Mouse (Mus musculus) erythroblast, adult 5-6 weeks (primary cell): Measurements from ENCODE around the gene Nhlh1. TPM values are rescaled to one million over a fixed set of nuclear protein-coding genes. Genes with fewer than 3 reads are reported as not detected.

Experiments used
- ATAC-seq: replicated peaks from 2 replicates; pipeline ENCODE4 v1.8.0; 2016; ENCODE audit warnings: moderate number of reproducible peaks, mild to moderate bottlenecking, moderate TSS enrichment, inconsistent platforms; ENCODE audit not compliant: poor library complexity, low FRiP score, severe bottlenecking
- total RNA-seq, 2 experiments: library from RNA; stranded (forward) in 1 of 2; stranded (reverse) in 1 of 2; fragments of 150-400 nt in 1 of 2; fragments of 200-764, 138-1000 nt in 1 of 2; gene quantifications; 2 replicates each; pipeline versions ENCODE4 v1.2.3 to v1.2.4; 2015 to 2017; ENCODE audit warnings: low replicate concordance in 2 of 2

The Nhlh1 gene
- total RNA-seq, 2 experiments from 2014 or later = not detected

GRCm38 (mm10) chr1:172056251-172056650 is 1.1 kb downstream of the Nhlh1 start:
- ATAC-seq = no peak

DNA sequence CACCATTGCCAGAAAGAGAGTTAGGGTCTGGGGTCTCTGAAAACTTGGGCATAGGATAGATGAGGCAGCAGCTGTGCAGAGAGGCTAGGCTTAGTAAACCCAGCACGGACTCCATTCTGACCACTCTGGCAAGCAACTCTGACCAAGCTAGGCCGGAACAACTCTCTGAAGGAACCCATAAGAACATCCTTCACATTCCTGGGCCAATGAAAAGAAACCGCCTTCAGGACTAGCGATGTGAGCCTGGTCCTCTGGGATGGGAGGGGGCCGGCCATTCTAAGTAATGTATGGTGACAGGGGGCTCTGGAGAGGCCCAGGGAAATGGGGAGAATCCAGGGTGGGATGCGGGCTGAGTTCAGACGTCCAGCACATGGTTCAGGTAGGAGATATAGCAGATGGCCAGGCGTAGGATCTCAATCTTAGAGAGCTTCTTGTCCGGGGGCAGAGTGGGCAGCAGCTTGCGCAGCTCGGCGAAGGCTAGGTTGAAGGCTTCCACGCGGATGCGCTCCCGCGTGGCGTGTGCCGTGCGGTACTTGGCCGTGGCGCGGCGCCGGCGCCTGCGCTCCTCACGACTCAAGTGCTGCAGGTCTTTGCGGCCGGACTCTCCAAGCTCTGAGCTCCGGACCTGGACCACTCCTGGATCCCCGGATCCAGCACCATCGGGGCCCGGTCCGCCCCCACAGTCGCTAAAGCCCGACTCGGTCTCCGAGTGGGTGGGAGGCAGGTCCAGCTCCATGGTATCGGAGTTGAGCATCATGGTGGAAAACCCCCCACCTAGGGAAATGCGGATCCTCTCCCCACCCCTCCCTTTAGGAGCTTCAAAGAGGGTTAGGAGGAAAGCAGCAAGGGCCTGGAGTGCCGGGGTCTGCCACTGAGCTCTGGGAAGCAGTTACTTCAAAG is 3.6 kb downstream of the Nhlh1 start:
- ATAC-seq = no peak

DNA sequence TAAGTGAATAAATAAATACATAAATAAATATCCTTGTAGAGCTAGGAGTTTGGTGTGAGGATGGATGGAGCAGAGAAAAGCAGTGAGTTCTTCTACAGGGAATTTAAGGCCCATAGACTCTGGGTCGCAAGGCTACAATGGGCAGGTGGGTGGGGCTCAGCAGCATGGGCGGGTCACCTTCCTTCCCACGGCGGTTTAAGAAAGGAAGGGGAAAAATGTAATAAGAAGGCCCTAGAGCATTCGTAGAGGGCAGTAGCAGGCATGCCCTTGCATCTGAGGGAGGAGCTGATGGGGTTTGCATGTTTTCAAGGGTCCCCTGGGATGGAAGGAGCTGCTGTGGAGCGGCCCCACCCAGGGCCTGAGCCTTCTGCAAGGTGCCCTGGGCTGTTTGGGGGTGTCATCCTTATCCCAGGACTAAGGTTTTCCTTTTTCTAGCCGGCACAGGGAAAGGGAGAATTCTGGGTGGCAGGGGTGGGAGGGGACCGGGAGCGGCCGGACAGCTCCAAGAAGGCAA is 4.5 kb downstream of the Nhlh1 start:
- ATAC-seq = no peak

- ATAC-seq = no peak
Observed at GRCm38 (mm10) chr1:172049131-172049782, 8.1 kb downstream of the Nhlh1 start.

DNA sequence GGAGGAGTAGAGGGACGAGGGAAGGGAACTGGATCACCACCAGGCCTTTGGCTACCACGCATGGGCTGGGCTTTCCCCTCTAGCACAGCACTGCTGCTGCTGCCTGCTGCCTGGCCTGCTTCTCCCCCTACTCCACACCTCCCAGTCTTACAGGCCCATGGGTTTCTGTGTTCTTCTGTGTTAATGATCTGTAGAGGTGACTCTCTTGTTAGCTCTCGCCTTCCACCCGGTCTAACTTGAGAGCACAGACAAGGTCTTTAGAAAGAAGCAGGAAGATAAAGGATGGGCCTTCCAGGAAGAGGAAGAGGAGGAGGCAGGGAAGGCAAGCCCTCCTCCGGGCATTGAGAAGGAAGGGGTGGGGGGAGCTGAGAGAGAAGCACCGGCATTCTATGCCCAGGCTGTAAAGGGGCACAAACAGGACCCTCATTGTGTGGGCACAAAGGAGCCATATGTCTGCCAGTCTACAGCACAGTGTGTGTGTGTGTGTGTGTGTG is 9.1 kb downstream of the Nhlh1 start:
- no peak for ATAC-seq

DNA sequence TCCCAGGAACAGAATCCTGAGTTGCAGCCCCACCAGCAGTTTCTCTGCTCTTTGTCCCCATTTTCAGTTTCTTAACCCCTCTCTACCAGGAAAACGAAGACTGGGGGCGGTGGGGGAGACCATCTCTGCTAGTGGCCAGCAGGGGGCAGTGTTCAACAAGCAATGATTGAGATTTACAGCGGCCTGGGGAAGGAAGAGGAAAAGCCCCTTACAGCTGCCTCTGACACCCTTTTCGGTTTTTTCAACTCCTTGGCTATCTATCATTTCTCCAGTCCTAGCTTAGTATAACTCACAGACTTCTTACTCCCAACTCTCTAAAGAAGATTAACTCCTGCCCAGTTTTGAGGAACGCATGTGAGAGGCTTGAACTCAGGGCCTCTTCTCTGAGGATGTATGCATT is 10.4 kb downstream of the Nhlh1 start:
- ATAC-seq = peak; percentile 76

DNA sequence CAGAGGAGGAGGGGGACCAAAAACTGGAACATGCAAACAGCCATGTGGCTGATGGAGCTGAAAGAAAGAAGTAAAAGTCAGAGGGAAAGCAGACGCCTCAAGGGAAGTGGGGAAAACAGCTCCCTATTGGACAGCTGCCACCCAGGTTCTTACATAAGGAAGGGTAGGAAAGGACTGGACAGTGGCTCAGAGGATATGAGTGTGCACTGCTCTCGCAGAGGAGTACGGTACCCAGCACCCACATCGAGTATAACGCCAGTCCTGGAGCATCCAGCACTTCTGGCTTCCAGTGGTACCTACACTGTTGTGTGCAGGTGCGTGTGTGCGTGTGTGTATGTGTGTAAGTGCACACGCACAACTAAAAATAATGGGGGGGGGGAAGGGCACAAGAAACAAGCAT is 11.0 kb downstream of the Nhlh1 start:
- no peak for ATAC-seq

GRCm38 (mm10) chr1:172029914-172030313 is 27.5 kb downstream of the Nhlh1 start:
- no peak for ATAC-seq

DNA sequence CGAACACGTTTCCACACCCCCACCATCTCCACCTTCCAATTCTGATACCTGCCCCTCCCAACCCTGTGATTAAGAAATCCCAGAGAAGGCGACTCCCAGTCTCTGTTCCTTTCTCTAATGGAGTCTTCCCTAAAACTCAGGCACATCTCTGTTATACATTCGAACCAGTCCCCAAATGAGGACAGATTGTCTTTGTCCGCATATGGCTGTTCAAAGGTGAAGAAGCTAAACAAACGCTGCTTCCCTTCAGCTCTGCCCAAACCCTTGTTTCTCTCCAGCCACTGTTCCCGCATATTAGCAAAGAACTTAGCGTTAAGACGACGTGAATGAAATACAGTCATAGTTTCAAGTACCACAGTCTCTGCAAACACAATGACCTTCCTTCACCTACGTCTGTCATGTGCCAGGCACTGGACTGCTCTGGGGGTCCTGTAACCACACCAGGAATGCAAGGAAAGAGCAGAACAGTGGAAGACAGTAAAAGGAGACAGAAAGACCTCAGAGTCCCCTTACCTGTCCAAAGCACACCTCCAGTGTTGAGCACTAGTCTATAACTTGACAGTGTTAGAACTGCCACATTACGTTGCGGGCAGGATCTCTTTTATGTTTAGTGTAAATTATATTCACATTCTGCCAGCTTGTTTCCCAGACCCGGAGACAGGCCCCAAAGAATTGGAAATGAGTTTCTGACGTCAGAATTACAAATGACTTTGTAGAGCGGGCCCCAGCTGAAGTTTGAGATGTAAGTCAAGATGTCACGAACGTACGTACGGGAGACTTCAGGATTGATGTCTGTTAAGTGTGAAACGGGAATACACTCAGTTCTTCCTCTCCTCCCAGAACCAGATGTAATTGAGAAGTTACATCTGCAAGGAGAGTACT is 28.7 kb downstream of the Nhlh1 start, which contains the start of gene Vangl2:
Gene Vangl2, minus strand, starts transcription at position 51 of the 882 bp plus-strand sequence.
- no peak for ATAC-seq

- no peak for ATAC-seq
Observed at GRCm38 (mm10) chr1:172027809-172028102, 29.6 kb downstream of the Nhlh1 start.

DNA sequence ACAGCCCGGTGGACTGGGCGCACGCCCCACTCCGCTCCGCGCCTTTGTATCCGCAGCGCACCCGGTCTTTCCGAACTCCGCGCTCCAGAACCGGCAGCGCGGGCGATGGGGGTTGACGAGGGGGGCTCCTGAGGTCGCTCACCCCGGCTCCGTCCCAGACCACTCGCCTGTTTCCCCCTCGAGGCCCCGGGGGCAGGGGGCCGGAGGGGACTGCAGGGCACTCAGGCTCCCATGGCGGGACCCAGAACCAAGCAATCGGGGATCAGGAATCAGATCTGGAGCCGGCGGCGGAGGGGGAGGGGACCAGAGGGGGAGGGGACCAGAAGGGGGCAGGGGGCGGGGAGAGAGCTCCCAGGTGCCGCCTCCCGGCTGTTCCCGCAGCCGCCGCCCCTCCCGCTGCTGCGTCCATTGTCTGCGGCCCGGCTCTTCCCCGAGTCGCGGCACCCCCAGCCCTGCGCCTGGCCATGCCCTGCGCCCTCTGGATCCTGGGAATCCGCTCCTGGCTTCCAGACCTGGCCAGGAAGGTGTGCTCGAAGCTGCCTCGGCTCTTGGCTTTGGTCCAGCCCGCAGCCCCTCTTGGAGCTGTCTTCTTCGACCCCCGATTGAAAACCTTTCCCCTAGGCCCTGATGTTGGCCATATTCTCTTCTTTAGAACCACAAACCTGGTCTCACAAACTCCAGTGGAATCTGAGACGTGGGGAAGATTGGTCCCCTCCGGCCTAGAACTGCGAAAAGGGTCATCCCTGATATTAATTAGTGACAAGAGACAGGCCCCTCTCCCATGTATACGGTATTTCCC is 30.2 kb downstream of the Nhlh1 start:
- no peak for ATAC-seq

DNA sequence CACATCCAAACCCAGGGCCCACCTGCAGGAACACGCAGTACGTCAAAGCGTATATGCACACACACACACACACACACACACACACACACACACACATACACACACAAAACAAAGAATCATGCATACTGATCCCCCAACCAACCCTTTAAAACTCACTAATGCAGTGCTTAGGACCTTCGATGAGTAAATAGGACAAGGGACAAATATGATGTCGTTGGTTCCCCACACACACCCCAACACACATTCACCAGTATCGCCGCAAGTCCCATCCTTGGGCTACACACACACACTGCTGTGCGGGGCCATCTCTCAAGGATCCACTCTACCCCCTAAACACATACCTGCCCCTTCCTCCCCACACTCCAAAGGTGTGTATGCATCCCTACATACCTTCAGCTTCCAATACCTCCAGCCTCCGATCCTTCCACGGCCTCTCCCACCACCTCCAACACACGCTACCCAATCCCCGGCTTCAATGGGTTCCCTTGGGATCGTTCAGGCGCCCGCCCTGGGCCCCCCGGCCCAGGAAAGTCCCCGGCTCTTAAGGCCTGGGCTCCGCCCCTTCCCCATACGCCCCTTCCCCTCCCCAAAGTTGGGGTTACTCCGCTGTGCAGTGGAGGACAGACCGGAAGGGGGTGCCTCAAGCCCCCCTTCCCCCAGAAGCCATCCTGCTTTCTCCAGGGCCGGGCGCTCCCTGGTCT is 31.0 kb downstream of the Nhlh1 start:
- ATAC-seq = no peak

DNA sequence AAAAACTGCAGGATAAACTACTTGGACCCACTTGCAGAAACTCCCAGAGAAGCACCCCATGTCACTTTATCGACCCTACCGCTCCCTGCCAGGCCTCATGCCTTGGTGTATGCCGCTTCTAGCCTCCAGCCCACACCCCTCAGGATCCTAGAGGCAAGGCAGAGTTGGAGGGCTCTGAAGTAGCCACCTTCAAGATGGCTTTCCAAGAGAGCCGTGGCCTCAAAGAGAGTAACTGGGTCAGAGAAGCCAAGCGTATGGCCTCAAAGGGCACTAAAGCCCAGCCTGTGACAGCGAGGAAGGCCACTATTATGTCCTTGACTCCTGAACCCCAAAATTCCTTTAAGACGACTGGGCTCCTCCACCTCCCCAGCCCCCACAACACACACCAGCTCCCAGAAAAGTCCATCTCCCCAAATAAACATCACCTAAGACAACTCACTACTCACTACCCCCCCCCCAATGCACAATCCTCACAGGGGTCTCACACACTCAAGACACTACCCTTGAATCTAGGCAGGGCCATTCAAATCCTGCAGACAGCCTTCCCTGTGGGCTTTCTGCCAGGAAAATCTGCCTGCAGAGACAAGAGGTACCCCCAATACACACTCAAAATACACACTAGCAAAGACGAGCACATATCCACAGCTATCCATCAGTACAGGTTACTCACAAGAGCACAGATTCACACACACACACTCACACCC is 32.0 kb downstream of the Nhlh1 start:
- no peak for ATAC-seq

DNA sequence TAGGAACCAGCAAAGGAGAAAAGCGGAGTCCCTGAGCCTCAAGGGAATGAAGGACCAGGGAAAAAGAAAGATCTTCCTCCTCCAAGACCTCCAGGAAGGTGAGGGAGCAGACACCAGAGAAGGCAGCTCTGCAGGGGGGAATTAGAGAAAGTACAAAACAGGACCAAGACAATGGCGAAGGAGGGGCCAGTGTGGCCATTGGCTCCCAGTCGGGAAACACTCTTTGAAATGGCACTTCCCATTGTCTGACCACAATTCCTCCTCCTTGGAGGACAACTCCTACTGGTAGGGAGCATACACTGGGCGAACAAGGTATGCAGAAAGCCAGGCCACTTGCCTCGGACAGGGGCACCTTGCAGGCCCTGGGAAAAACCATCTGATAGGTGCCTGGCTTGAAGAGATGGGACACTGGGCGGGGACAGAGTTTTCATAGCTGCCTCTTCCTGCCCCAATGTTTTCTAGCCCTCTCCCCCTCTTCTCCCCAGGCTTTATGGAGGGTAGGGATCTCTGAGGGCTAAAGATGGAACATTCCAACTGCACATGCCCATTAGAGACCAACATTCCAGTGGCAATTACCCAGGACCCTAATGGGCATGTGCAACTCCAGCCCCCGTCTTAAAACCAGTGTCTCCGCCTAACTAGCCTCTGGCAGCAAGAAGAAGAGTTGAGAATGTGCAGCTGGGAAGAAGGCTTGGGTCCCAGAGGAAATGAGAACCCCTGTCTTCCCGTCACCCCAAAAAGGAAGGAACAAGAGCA is 33.1 kb downstream of the Nhlh1 start:
- no peak for ATAC-seq

DNA sequence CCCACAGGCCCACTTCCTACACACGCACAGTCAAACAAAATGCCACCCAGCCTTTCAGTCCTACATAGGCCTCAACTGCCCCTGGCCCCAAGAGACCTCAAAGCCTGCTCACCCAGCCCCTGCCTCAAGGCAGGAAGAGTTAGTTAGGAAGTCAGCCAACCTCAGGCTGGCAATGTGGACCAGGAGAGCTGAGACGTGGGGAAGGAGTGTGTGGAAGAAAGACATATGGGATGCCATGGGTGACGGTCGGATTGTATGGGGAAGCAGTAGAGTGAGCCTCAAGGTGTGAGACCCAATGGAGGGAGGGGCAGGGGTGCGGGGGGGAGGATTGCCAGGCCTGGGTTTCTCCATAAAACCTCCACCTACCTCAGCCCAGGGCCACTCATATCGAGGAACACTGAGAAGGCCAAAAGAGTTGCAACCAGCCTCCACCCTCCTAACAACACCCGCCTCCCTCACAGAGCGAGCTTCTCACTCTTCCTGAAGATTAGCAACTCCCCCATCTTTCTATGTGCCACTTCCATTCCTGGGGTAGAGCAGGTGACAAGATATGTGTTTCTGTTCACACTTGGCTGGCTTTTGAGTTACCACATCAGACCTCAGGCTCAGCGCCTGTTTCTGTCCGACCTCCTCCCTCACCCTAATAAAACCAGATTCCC is 37.4 kb downstream of the Nhlh1 start:
- no peak for ATAC-seq

- no peak for ATAC-seq
Observed at GRCm38 (mm10) chr1:172019339-172019738, 38.0 kb downstream of the Nhlh1 start.
